Mouse (Mus musculus): ENCODE results near the gene Gm10337. TPM values are rescaled to one million over a fixed set of nuclear protein-coding genes. Genes with fewer than 3 reads are reported as not detected.

Gm10337 gene
- polyA plus RNA-seq, 1 experiment = not detected

DNA sequence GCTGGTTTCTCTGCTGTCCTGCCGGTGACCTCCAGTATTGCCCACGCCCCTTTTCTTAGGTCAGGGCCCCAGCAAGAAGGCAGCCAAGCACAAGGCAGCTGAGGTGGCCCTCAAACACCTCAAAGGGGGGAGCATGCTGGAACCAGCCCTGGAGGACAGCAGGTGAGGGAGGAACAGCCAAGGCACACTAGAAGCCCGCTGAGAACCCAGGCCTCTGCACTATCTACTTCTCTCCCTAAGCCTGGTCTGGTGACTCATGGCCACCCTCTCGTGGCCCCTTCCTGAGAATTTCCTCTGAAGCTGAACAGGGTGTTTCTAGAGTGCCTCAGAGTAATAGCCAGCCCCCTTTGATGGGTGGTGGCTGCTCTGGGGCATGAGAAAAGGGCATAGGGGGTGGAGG is 16.9 kb downstream of the Gm10337 start:
- Histone ChIP-seq H3K4me2 (ENCODE audit: low read depth) (peak overlapping the region; percentile 94), H3K36me3 (ENCODE audit: control insufficient read depth, insufficient read depth) (peaks cover 12% of the 10 kb centered on the region), H3ac (ENCODE audit: control insufficient read depth, insufficient read length) (no peak overlapping the region), H3K4me3 (no peak overlapping the region), H3K79me2 (ENCODE audit: control insufficient read depth, insufficient read depth) (peaks cover 29% of the 10 kb centered on the region), H3K27me3 (ENCODE audit: control insufficient read depth, insufficient read depth, insufficient read length) (no peaks in the 10 kb centered on the region)
- no peak for TF ChIP-seq E2F4 (IDR thresholded peaks at IDR 0.05; ENCODE audit: insufficient read depth)
- no peak for TF ChIP-seq POLR2AphosphoS2 (IDR thresholded peaks at IDR 0.05; ENCODE audit: insufficient read length, low read depth)
- TF ChIP-seq USF1 (IDR thresholded peaks at IDR 0.05; ENCODE audit: low read depth) = no peak
- TF ChIP-seq CEBPB (IDR thresholded peaks at IDR 0.05; ENCODE audit: insufficient read depth, poor library complexity, severe bottlenecking) = no peak
- TF ChIP-seq SRF (IDR thresholded peaks at IDR 0.05; ENCODE audit: control insufficient read depth, insufficient read length, low read depth) = no peak
- no peak for TF ChIP-seq MYOD1 (IDR thresholded peaks at IDR 0.05; ENCODE audit: control insufficient read depth in 1 of 3, insufficient read length in 2 of 3, low read depth in 2 of 3)
- no peak for TF ChIP-seq POLR2A (IDR thresholded peaks at IDR 0.05; ENCODE audit: insufficient read length, low read depth)
- no peak for TF ChIP-seq TCF12 (IDR thresholded peaks at IDR 0.05; ENCODE audit: insufficient read depth, poor library complexity, severe bottlenecking)
- no peak for TF ChIP-seq REST (IDR thresholded peaks at IDR 0.05; ENCODE audit: insufficient read depth, insufficient read length)
- TF ChIP-seq TCF3 (IDR thresholded peaks at IDR 0.05; ENCODE audit: insufficient read length, low read depth) = no peak
- TF ChIP-seq MYOG (IDR thresholded peaks at IDR 0.05; ENCODE audit: control insufficient read depth in 1 of 3, insufficient read depth in 1 of 3, insufficient read length in 2 of 3, low read depth in 2 of 3) = no peak
- no peak for TF ChIP-seq MAX (IDR thresholded peaks at IDR 0.05; ENCODE audit: low read depth)

DNA sequence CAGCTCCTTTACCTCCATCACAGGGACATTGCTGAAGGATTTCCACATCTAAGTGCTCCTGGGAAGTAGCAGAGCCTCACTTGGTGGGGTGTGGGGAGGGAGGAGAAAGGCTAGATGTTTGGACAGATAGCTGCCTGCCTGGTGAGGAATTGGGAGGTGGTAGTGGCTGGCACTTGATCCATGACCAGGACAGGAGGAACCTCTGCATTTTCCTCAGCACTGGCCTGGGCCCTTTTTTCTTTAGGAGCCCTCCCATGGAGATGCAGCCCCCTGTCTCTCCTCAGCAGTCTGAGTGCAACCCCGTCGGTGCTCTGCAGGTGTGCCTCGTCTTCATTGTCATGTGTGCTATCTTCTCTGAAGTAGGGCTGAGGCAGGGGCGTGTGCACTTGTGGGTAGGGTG is 18.0 kb downstream of the Gm10337 start:
- Histone ChIP-seq H3K36me3 (ENCODE audit: control insufficient read depth, insufficient read depth) (peaks cover 20% of the 10 kb centered on the region), H3K4me2 (ENCODE audit: low read depth) (no peak overlapping the region), H3K27me3 (ENCODE audit: control insufficient read depth, insufficient read depth, insufficient read length) (no peaks in the 10 kb centered on the region), H3ac (ENCODE audit: control insufficient read depth, insufficient read length) (no peak overlapping the region), H3K79me2 (ENCODE audit: control insufficient read depth, insufficient read depth) (peaks cover 29% of the 10 kb centered on the region), H3K4me3 (no peak overlapping the region)
- no peak for TF ChIP-seq TCF12 (IDR thresholded peaks at IDR 0.05; ENCODE audit: insufficient read depth, poor library complexity, severe bottlenecking)
- TF ChIP-seq TCF3 (IDR thresholded peaks at IDR 0.05; ENCODE audit: insufficient read length, low read depth) = no peak
- no peak for TF ChIP-seq USF1 (IDR thresholded peaks at IDR 0.05; ENCODE audit: low read depth)
- no peak for TF ChIP-seq SRF (IDR thresholded peaks at IDR 0.05; ENCODE audit: control insufficient read depth, insufficient read length, low read depth)
- TF ChIP-seq MYOD1 (IDR thresholded peaks at IDR 0.05; ENCODE audit: control insufficient read depth in 1 of 3, insufficient read length in 2 of 3, low read depth in 2 of 3) = no peak
- no peak for TF ChIP-seq POLR2AphosphoS2 (IDR thresholded peaks at IDR 0.05; ENCODE audit: insufficient read length, low read depth)
- TF ChIP-seq POLR2A (IDR thresholded peaks at IDR 0.05; ENCODE audit: insufficient read length, low read depth) = no peak
- no peak for TF ChIP-seq E2F4 (IDR thresholded peaks at IDR 0.05; ENCODE audit: insufficient read depth)
- no peak for TF ChIP-seq CEBPB (IDR thresholded peaks at IDR 0.05; ENCODE audit: insufficient read depth, poor library complexity, severe bottlenecking)
- TF ChIP-seq MAX (IDR thresholded peaks at IDR 0.05; ENCODE audit: low read depth) = no peak
- no peak for TF ChIP-seq REST (IDR thresholded peaks at IDR 0.05; ENCODE audit: insufficient read depth, insufficient read length)

DNA sequence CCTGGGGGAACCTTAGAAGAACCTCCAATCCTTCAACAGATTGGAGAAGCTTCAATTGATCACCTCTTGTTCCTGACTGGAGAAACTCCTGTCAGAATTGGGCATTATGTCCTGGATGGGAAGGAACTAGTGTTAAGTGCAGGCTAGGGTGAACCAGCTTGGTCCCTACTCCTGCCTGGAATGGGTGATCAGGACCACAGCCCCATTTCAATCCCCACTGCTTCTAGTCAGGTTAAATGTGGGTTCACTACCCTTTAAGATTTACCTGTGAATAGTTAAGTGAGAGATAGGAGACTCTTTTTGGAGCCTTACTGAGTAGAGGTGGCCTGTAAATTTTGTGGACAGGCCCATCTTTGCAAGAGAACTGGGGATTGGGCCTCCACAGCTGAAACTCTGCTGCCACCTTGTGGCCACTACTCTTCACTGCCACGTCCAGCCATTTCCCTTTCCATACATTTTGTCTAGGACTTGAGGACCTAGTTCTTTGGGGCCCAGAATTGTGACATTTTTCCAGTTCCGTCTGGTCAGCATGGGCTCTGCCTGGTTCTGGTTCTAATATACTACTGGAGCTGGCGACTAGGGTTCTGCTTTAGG is 21.5 kb downstream of the Gm10337 start, which contains the start of gene Npff:
Gene Npff, minus strand, starts transcription at position 51 of the 594 bp plus-strand sequence.
- Histone ChIP-seq H3K79me2 (ENCODE audit: control insufficient read depth, insufficient read depth) (peaks cover 16% of the 10 kb centered on the region), H3K36me3 (ENCODE audit: control insufficient read depth, insufficient read depth) (peaks cover 45% of the 10 kb centered on the region), H3K4me2 (ENCODE audit: low read depth) (no peak within 1 kb of the TSS), H3ac (ENCODE audit: control insufficient read depth, insufficient read length) (no peak within 1 kb of the TSS), H3K4me3 (no peak within 1 kb of the TSS), H3K27me3 (ENCODE audit: control insufficient read depth, insufficient read depth, insufficient read length) (no peaks in the 10 kb centered on the region)
- peak; percentile 46 for TF ChIP-seq POLR2AphosphoS2 (IDR thresholded peaks at IDR 0.05; ENCODE audit: insufficient read length, low read depth)
- TF ChIP-seq USF1 (IDR thresholded peaks at IDR 0.05; ENCODE audit: low read depth) = no peak

DNA sequence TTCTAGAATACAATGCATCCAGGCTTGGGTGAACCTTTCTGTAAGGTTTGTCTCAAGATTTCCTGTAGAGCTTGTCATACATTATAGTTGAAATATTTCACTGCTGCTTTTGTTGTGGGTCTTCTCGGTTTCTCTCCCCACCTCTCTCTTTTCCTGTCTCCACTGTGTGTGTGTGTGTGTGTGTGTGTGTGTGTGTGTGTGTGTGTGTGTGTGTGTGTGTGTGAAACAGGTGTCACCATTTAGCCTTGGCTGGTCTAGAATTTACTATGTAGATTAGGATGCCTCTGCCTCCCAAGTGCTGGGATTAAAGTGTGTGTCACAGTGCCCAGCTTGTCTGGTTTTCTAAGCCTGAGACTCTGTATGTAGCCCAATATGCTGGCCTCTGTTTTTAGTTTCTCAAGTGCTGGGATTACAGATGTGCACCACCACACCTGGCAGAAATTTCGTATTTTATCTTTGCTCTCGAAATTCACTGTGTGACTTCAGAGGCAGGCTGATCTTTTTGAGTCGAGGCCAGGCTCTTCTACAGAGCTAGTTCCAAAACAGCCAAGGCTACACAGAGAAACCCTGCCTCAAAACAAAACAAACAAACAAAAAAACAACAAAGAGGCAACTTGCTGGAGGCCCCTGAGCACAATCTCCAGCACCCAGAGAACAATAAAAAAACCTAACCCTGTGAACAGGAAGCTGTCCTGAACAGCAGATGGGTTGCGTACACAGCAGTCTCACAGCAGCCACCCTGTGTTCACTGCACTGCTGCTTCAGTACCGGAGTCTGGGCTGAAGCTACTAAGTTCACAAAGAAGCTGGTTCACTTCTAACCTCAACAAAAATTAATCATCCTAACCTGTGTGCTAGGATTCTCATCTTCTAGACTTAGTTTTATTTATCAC is 22.8 kb downstream of the Gm10337 start:
- Histone ChIP-seq H3K27me3 (ENCODE audit: control insufficient read depth, insufficient read depth, insufficient read length) (no peaks in the 10 kb centered on the region), H3K4me3 (no peak overlapping the region), H3K36me3 (ENCODE audit: control insufficient read depth, insufficient read depth) (peaks cover 58% of the 10 kb centered on the region), H3K4me2 (ENCODE audit: low read depth) (no peak overlapping the region), H3ac (ENCODE audit: control insufficient read depth, insufficient read length) (no peak overlapping the region), H3K79me2 (ENCODE audit: control insufficient read depth, insufficient read depth) (peaks cover 2% of the 10 kb centered on the region)
- peak; percentile 59 for TF ChIP-seq POLR2AphosphoS2 (IDR thresholded peaks at IDR 0.05; ENCODE audit: insufficient read length, low read depth)
- TF ChIP-seq POLR2A (IDR thresholded peaks at IDR 0.05; ENCODE audit: insufficient read length, low read depth) = no peak

GRCm38 (mm10) chr15:102527936-102528335 is 24.4 kb downstream of the Gm10337 start:
- H3ac ChIP-seq (ENCODE audit: control insufficient read depth, insufficient read length) = no peak overlapping the region
- TF ChIP-seq REST (IDR thresholded peaks at IDR 0.05; ENCODE audit: insufficient read depth, insufficient read length) (no peak), E2F4 (IDR thresholded peaks at IDR 0.05; ENCODE audit: insufficient read depth) (no peak), MAX (IDR thresholded peaks at IDR 0.05; ENCODE audit: low read depth) (no peak), TCF12 (IDR thresholded peaks at IDR 0.05; ENCODE audit: insufficient read depth, poor library complexity, severe bottlenecking) (no peak), MYOD1 (IDR thresholded peaks at IDR 0.05; ENCODE audit: control insufficient read depth in 1 of 3, insufficient read length in 2 of 3, low read depth in 2 of 3) (no peak), POLR2A (IDR thresholded peaks at IDR 0.05; ENCODE audit: insufficient read length, low read depth) (no peak), USF1 (IDR thresholded peaks at IDR 0.05; ENCODE audit: low read depth) (no peak), TCF3 (IDR thresholded peaks at IDR 0.05; ENCODE audit: insufficient read length, low read depth) (no peak), MYOG (IDR thresholded peaks at IDR 0.05; ENCODE audit: control insufficient read depth in 1 of 3, insufficient read depth in 1 of 3, insufficient read length in 2 of 3, low read depth in 2 of 3) (no peak), CEBPB (IDR thresholded peaks at IDR 0.05; ENCODE audit: insufficient read depth, poor library complexity, severe bottlenecking) (no peak), SRF (IDR thresholded peaks at IDR 0.05; ENCODE audit: control insufficient read depth, insufficient read length, low read depth) (no peak), POLR2AphosphoS2 (IDR thresholded peaks at IDR 0.05; ENCODE audit: insufficient read length, low read depth) (no peak)
- no peak overlapping the region for H3K4me2 ChIP-seq (ENCODE audit: low read depth)
- peaks cover 61% of the 10 kb centered on the region for H3K36me3 ChIP-seq (ENCODE audit: control insufficient read depth, insufficient read depth)
- no peaks in the 10 kb centered on the region for H3K79me2 ChIP-seq (ENCODE audit: control insufficient read depth, insufficient read depth)
- no peaks in the 10 kb centered on the region for H3K27me3 ChIP-seq (ENCODE audit: control insufficient read depth, insufficient read depth, insufficient read length)
- H3K4me3 ChIP-seq = no peak overlapping the region
